Mouse (Mus musculus) c-Kit-positive CD71-negative TER-119-negative erythroid progenitor cells, embryonic 14.5 days (primary cell): ENCODE measurements around the gene Trpc4.

ENCODE experiments used
- DNase-seq: peaks from one replicate; pipeline ENCODE4 v3.0.0-alpha.2; 2013; ENCODE audit warnings: low read depth

The Trpc4 gene

GRCm38 (mm10) chr3:54269180-54269579, 113.3 kb downstream of the Trpc4 start:
- DNase-seq, result no peak

GRCm38 (mm10) chr3:54274651-54275050, 118.8 kb downstream of the Trpc4 start:
- no peak for DNase-seq

- DNase-seq, result no peak
Measured at GRCm38 (mm10) chr3:54289731-54290130, 133.9 kb downstream of the Trpc4 start.

- DNase-seq, result no peak
Measured at GRCm38 (mm10) chr3:54310604-54311003, 154.8 kb downstream of the Trpc4 start.

GRCm38 (mm10) chr3:54314055-54314454, 158.2 kb downstream of the Trpc4 start:
- no peak for DNase-seq

- peak; percentile 26 for DNase-seq
Measured at GRCm38 (mm10) chr3:54352891-54353652, 197.2 kb downstream of the Trpc4 start.

- DNase-seq, result no peak
Measured at GRCm38 (mm10) chr3:54357561-54357960, 201.7 kb downstream of the Trpc4 start.

- no peak for DNase-seq
Measured at GRCm38 (mm10) chr3:54358463-54359189, 202.8 kb downstream of the Trpc4 start.

GRCm38 (mm10) chr3:54360897-54361296, 205.1 kb downstream of the Trpc4 start, which contains the start of gene Postn:
Gene Postn (plus strand): TSS chr3:54361109.
- DNase-seq, result no peak

- no peak for DNase-seq
Measured at GRCm38 (mm10) chr3:54361656-54362055, 205.8 kb downstream of the Trpc4 start.
